Mouse (Mus musculus) lung, embryonic 14.5 days (tissue): ENCODE measurements at regions not wholly inside any gene's neighbourhood (a gene's known extent, or its start where the extent isn't known, plus 50 kb on each side); places are given as distances from the start of the nearest gene placed in this dataset.

Source experiments
- ATAC-seq: fragments of 200-750 bp; cut with Nextera tagmentation; 2 replicates; pipeline ENCODE4 v1.8.0; 2017; ENCODE audit warnings: mild to moderate bottlenecking, moderate TSS enrichment, moderate library complexity; ENCODE audit not compliant: insufficient read depth
- DNase-seq: peaks from one replicate; pipeline ENCODE4 v3.0.0-alpha.2; 2015
- H3K27ac ChIP-seq: fragments of 300-500 bp; sonication (generic); 2 replicates; pipeline ENCODE4 v1.5.1; 2014; ENCODE audit warnings: low read depth, mild to moderate bottlenecking, moderate library complexity
- H3K27me3 ChIP-seq: fragments of 300-500 bp; sonication (generic); 2 replicates; pipeline ENCODE4 v1.6.1; 2014; ENCODE audit warnings: low read length, control low read depth; ENCODE audit not compliant: insufficient read depth
- H3K36me3 ChIP-seq: fragments of 300-500 bp; sonication (generic); 2 replicates; pipeline ENCODE4 v1.6.1; 2014; ENCODE audit warnings: control low read depth; ENCODE audit not compliant: insufficient read depth
- H3K4me1 ChIP-seq: fragments of 300-500 bp; sonication (generic); 2 replicates; pipeline ENCODE4 v1.6.1; 2014; ENCODE audit warnings: antibody characterized with exemption, control low read depth; ENCODE audit not compliant: insufficient read depth
- H3K4me2 ChIP-seq: fragments of 300-500 bp; sonication (generic); 2 replicates; pipeline ENCODE4 v1.6.1; 2014; ENCODE audit warnings: mild to moderate bottlenecking
- H3K4me3 ChIP-seq: fragments of 300-500 bp; sonication (generic); 2 replicates; pipeline ENCODE4 v1.5.1; 2014; ENCODE audit warnings: low read depth, low read length
- H3K9ac ChIP-seq: fragments of 300-500 bp; sonication (generic); 2 replicates; pipeline ENCODE4 v1.6.1; 2014
- H3K9me3 ChIP-seq: fragments of 300-500 bp; sonication (generic); 2 replicates; pipeline ENCODE4 v1.6.1; 2016; ENCODE audit warnings: low read depth, low read length, control low read depth
- CTCF ChIP-seq: IDR thresholded peaks from 2 replicates; pipeline ENCODE4 v1.5.1; 2016; ENCODE audit warnings: antibody characterized with exemption, low read depth
- WGBS: fragments of 180-500 bp; shearing (Covaris S2); extraction: QIAGEN DNeasy Blood & Tissue Kit; methylation state at CpG from one replicate; pipeline ENCODE4 v1.1.7; 2014; 5-methylcytosine and 5-hydroxymethylcytosine counted together

DNA sequence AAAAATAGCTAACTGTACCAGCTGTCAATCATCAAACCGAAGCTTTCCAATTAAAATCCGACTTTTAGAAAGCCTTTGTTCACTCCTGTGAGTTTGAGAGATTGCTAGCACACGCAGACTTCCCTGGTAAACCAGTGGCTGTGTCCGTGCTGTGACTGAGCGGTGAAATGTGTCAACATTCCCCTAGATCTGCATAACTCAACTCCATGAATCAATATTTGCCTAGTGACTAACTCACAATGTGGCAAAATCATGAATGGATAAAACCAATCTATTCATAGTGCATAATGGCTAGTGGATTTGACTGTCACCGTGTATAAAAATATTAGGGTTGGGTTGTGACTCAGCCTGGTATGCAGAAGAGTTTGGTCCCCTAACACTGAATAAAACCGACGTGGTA is 84.4 kb upstream of the Id2 start:
- H3K36me3 ChIP-seq, result no peaks in the 10 kb centered on the region
- peak; percentile 34 for DNase-seq

DNA sequence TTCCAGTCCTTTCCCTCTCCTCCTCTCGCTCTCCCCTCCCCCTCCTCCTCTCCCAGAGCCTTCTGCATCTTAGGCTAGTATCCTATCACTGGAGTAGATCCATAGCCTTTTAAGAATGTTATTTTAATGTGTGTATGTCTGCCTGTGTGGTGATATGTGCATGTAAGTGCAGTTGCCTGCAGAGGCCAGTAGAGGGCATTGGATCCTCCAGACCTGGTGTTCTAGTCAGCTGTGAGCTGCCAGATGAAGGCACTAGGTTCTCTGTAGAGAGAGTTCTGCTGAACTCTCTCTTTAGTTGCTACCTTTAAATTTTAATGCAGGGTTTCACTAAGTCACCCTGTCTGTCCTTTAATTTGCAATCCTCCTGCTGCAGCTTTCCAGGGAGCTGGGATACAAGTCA is 83.9 kb upstream of the Id2 start:
- peak; percentile 62 for TF ChIP-seq CTCF
- 94% methylated on average over 1 of the region's 1 CpGs for WGBS
- no peaks in the 10 kb centered on the region for H3K27me3 ChIP-seq
- no peak overlapping the region for H3K9ac ChIP-seq
- no peaks in the 10 kb centered on the region for H3K4me1 ChIP-seq
- no peaks in the 10 kb centered on the region for H3K36me3 ChIP-seq
- no peak overlapping the region for H3K4me2 ChIP-seq
- DNase-seq (no peak), ATAC-seq (no peak)
- H3K9me3 ChIP-seq, result no peaks in the 10 kb centered on the region; the same call in 1 of the 2 replicates
- H3K27ac ChIP-seq, result peak overlapping the region; percentile 69
- H3K4me3 ChIP-seq, result no peak overlapping the region

More for the DNA sequence above, 84.4 kb upstream of the Id2 start:
- no peak overlapping the region for H3K4me2 ChIP-seq
- H3K27me3 ChIP-seq, result no peaks in the 10 kb centered on the region
- peak; percentile 70; the same call in 1 of the 2 replicates for ATAC-seq
- TF ChIP-seq CTCF, result no peak
- peak overlapping the region; percentile 69; the same call in 1 of the 2 replicates for H3K27ac ChIP-seq
- H3K4me3 ChIP-seq, result no peak overlapping the region
- no peak overlapping the region for H3K9ac ChIP-seq
- 66% methylated on average over 8 of the region's 8 CpGs for WGBS
- H3K4me1 ChIP-seq, result no peaks in the 10 kb centered on the region
- H3K9me3 ChIP-seq, result no peaks in the 10 kb centered on the region; the same call in 1 of the 2 replicates

DNA sequence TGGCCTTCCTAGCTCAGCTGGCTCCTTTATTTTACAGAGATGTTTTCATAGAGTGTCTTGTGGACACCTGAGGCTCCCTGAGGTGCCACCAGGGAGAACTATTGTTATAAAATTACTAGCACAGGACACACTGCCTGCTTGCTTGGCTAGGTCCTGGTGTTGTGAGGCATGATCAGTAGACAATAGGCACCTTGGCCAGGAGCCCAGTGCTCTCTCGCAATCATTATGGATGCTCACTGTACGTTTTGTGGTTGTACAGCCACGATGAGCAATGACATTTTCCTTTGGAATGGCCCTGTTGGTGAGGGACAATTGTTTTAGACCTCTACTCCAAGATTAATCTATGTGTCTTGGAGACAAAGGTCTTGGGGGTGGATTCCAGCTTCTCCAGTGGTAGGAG is 83.3 kb upstream of the Id2 start:
- 55% methylated on average over 3 of the region's 3 CpGs for WGBS

DNA sequence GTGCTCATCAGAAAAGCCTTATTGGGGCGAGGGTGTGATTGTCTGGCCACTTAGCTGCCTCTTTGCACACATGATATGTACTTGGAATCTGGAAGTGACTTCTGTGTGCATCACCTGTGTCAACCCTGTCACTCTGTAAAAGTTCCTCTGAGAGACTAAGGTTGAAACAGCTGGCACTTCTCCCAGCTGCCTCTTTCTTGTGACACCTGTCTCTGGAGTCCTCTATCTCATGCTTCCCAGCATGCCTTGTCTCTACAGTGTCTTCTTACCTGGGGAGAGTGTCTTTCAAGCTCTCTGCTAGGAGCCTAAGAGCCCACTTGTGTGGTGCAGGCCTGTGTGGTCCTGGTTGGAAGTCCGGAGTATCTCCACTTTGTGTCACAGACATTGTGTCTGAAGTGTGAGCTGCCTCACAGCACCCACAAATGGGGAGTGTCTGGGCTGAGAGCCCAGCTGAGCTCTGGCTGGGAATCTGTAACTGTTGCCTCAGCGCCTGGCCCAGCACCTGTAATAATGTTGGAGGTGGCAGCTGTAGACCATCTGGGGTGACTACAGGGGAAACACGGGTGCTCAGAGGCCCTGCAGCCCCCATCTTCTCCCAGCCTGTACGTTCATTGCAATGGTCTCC is 81.7 kb upstream of the Id2 start:
- Histone ChIP-seq H3K9ac (no peak overlapping the region), H3K36me3 (no peaks in the 10 kb centered on the region), H3K9me3 (no peaks in the 10 kb centered on the region; the same call in 1 of the 2 replicates), H3K27ac (no peak overlapping the region), H3K4me1 (no peaks in the 10 kb centered on the region), H3K4me3 (no peak overlapping the region), H3K27me3 (no peaks in the 10 kb centered on the region), H3K4me2 (no peak overlapping the region)
- TF ChIP-seq CTCF, result no peak
- no peak for ATAC-seq
- DNase-seq, result no peak
- WGBS, result 59% methylated on average over 5 of the region's 5 CpGs

More for the DNA sequence above, 83.3 kb upstream of the Id2 start:
- Histone ChIP-seq H3K36me3 (no peaks in the 10 kb centered on the region), H3K4me3 (no peak overlapping the region), H3K27me3 (no peaks in the 10 kb centered on the region), H3K9ac (no peak overlapping the region), H3K27ac (no peak overlapping the region), H3K4me2 (no peak overlapping the region), H3K4me1 (no peaks in the 10 kb centered on the region), H3K9me3 (no peaks in the 10 kb centered on the region; the same call in 1 of the 2 replicates)
- peak; percentile 51 for DNase-seq
- TF ChIP-seq CTCF, result no peak
- ATAC-seq, result no peak

DNA sequence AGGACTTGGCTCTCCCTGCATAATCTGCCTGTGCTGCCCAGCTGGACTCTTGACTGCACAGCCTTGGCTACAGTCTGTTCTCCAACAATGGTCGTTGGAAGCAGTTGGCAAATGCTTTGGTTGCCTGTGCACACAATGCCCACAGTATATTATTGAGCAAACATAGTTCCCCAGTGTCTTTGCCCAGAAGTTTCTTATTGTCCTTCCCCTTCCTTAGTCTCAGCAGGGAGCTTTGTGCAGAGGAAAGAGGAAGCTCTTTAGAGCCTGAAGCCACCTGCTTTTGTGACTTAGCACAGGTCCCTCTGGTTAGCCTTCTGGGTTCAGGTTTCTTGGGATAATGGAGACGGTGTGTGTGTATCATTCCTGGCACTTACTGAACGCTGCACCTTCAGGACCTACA is 80.9 kb upstream of the Id2 start:
- 58% methylated on average over 3 of the region's 3 CpGs for WGBS
- no peak for ATAC-seq
- Histone ChIP-seq H3K27me3 (no peaks in the 10 kb centered on the region), H3K9ac (no peak overlapping the region), H3K4me2 (no peak overlapping the region), H3K4me3 (no peak overlapping the region), H3K27ac (no peak overlapping the region), H3K36me3 (no peaks in the 10 kb centered on the region), H3K9me3 (no peaks in the 10 kb centered on the region; the same call in 1 of the 2 replicates), H3K4me1 (no peaks in the 10 kb centered on the region)
- no peak for TF ChIP-seq CTCF
- no peak for DNase-seq

DNA sequence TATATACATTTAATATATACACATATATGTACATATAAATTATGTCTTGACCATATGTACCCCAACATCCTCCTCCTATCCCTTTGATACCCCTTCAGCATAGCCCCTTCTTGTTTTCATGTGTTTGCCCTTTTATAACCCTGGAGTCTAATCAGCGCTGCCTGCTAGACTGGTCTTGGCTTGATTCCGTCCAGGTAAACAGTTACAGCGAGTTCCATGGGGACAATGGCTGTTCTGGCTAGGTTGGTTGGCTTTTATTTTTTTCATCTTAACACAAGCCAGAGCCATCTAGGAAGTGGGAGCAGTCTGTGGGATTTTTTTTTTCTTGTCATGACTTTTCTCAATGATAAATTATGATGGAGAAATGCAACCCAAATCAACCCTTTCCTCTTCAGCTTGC is 79.6 kb upstream of the Id2 start:
- no peak for TF ChIP-seq CTCF
- no peaks in the 10 kb centered on the region; the same call in 1 of the 2 replicates for H3K9me3 ChIP-seq
- no peaks in the 10 kb centered on the region for H3K27me3 ChIP-seq
- no peak overlapping the region for H3K27ac ChIP-seq
- no peak for ATAC-seq
- no peaks in the 10 kb centered on the region for H3K36me3 ChIP-seq
- no peak for DNase-seq
- 60% methylated on average over 3 of the region's 3 CpGs for WGBS
- H3K4me2 ChIP-seq, result no peak overlapping the region
- no peaks in the 10 kb centered on the region for H3K4me1 ChIP-seq
- no peak overlapping the region for H3K4me3 ChIP-seq
- H3K9ac ChIP-seq, result no peak overlapping the region

DNA sequence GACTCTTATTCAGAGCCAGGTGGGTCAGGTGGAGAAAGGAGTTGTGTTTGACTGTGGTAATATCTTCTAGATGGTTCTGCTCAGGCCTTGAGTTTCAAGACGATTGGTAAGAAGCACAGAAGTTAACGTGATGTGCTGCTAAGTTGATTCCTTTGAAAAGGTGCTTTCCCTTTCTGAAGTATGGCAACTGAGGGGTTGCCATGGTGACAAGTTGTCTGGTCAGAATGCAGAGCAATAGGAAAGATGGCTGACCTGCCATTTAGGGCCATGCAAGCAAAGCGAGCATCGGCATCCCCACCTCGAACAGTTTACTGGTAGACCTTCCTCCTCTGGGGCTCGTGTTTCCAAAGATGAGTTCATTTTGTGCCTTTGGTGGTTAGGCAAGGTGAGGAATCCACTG is 76.1 kb upstream of the Id2 start:
- WGBS, result 69% methylated on average over 6 of the region's 6 CpGs
- no peaks in the 10 kb centered on the region for H3K36me3 ChIP-seq
- no peak for TF ChIP-seq CTCF

More for the DNA sequence above, 76.1 kb upstream of the Id2 start:
- Histone ChIP-seq H3K4me2 (no peak overlapping the region), H3K9me3 (no peaks in the 10 kb centered on the region), H3K9ac (no peak overlapping the region), H3K27ac (no peak overlapping the region), H3K4me3 (no peak overlapping the region), H3K27me3 (no peaks in the 10 kb centered on the region), H3K4me1 (no peaks in the 10 kb centered on the region)
- DNase-seq (no peak), ATAC-seq (no peak)
